Mouse (Mus musculus): Measurements from ENCODE around the gene Camk2d.

- TF ChIP-seq CTCF (conservative IDR thresholded peaks at IDR 0.05 in 1 of 2, IDR thresholded peaks at IDR 0.05 in 1 of 2; ENCODE audit: low read depth in 2 of 2, low read length in 2 of 2), result no peak
- no peak for TF ChIP-seq ZC3H11A (IDR thresholded peaks at IDR 0.05; ENCODE audit: low read depth, low read length)
- no peak for TF ChIP-seq ZMIZ1 (IDR thresholded peaks at IDR 0.05; ENCODE audit: low read depth, low read length)
- no peak for TF ChIP-seq PAX5 (IDR thresholded peaks at IDR 0.05; ENCODE audit: low read length)
- TF ChIP-seq GABPA (IDR thresholded peaks at IDR 0.05; ENCODE audit: insufficient replicate concordance, low read depth, low read length), result no peak
- TF ChIP-seq POLR2A (IDR thresholded peaks at IDR 0.05; ENCODE audit: low read depth, low read length), result no peak
- TF ChIP-seq USF2 (conservative IDR thresholded peaks at IDR 0.05; ENCODE audit: low read depth, low read length), result no peak
- TF ChIP-seq TCF12 (IDR thresholded peaks at IDR 0.05; ENCODE audit: low read depth, low read length), result no peak
- no peak for TF ChIP-seq BHLHE40 (IDR thresholded peaks at IDR 0.05; ENCODE audit: low read depth, low read length)
- no peak for TF ChIP-seq RAD21 (IDR thresholded peaks at IDR 0.05; ENCODE audit: low read depth, low read length)
- no peak for TF ChIP-seq CHD1 (IDR thresholded peaks at IDR 0.05; ENCODE audit: low read depth, low read length)
Measured at GRCm38 (mm10) chr3:126627968-126628367, 31.9 kb downstream of the Camk2d start.

Measured in CH12.LX (cell line).